Mouse (Mus musculus) stomach, postnatal 0 days (tissue): ENCODE data around the gene Gm45140.

ENCODE experiments used
- CTCF ChIP-seq: IDR thresholded peaks from 2 replicates; pipeline ENCODE4 v1.5.1; 2016; ENCODE audit warnings: antibody characterized with exemption, low read depth, mild to moderate bottlenecking, moderate library complexity
- EP300 ChIP-seq: optimal IDR thresholded peaks from 2 replicates; pipeline ENCODE3; 2016; ENCODE audit warnings: antibody characterized with exemption

DNA sequence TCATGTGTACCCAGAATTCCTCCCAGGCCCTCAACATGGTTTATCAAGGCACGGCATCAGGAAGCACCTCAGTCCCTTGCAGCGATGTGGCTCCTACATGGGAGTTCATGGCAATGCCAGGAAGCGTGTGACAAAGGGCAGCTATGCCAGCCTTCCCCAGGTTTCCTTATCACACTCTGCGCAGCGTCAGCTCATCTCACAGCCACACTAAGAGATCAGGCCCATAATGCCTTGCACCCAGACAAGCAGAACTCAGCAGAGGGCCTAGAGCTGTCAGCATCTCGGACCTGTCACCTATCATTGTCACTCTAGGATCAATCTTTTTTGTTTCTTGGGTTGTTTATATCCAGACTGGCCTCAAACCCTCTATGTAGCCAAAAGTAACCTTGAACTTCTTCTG lies 36.0 kb downstream of the Gm45140 start:
- TF ChIP-seq CTCF (no peak), EP300 (no peak)
